Mouse (Mus musculus) right cerebral cortex, adult 2 months (tissue): Measurements from ENCODE around the gene Polr3a.
A peak's percentile ranks its signal among the peaks of the same experiment; 100 is the strongest.

Source experiments
- DNase-seq, 2 experiments: peaks; one replicate each; pipeline ENCODE4 v3.0.0; 2021 to 2022; ENCODE audit warnings: low spot score in 2 of 2

Gene Polr3a

GRCm38 (mm10) chr14:24486773-24487227 lies at the start of gene Polr3a, which contains the start of gene Rps24:
Polr3a (minus strand) TSS chr14:24487058.
Rps24 (plus strand) TSS chr14:24487125.
- DNase-seq = peak; percentile 92 to 95

- no peak for DNase-seq
These were observed 48.1 kb upstream of the Polr3a start for GRCm38 (mm10) chr14:24534865-24535545.

DNA sequence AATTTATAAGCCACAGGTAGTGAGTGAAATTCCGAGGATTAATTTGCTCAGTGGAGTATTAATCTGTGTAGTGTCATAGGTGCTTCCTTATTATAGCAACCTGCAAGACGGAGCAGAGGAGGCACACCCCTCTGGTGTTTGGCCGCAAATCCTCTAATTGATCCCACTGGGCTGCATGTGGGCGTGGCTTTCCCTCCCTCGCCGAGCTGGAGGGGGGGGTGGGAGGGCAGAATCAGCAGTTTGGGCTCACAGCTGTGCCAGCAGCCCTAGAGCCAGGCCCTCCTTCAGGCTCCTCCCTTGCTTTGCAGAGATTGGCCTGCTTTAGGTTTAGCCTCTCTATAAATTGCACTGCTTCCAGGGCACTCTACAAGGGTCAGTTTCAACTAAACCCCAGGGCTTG lies 43.4 kb upstream of the Polr3a start:
- no peak for DNase-seq

DNA sequence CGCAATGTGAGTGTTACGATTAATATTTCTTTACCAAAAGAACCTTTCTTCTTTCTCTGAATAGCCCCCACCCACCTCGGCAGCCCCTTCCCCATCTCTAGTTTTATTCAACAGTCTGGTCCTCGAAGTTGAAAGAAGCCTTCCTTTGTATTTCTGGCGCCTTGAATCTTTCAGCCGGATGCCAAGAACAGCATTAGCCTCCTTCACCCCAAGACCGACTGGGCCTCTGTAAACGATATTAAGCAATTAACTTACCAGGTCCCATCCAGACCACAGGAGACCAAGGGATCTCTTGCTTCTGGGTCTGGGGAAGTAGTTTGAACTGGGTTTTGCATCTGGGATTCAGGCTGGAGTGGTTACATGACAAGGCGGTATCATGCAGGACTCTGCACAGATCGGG lies 39.6 kb upstream of the Polr3a start:
- no peak for DNase-seq

DNA sequence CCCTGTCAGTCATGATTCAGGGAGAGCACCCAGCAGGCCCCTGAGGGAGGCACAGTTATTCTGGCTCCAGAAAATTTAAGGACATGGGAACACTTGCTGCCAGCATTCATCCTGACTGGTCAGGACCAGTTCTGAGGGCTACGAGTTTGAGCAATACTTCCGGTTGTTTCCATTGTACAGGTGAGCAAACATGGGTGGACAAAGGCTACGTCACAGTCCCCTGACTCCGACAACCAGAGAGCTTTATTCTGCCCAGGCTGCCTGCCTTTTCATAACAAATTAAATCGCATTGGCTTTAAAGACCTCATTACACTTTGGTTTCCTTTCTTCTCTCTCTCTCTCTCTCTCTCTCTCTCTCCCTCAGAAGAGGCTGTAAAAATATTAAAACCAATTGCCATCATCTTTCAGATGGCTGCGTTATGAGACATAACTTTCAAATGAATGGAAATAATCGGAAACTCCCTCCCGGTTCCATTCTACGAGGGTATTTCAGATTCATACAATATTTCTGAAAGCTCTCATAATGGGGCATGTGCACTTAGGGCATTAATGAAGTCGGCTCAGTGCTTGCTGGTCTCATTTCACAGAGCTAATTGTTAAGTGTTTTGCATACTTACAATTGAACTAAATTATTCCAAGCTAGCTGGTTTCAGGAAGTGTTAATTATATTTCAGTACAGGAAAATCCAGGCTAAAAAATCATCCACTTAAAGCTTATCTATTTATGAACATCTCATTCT lies 39.0 kb upstream of the Polr3a start:
- DNase-seq = no peak

GRCm38 (mm10) chr14:24525137-24525536 lies 38.3 kb upstream of the Polr3a start:
- DNase-seq = no peak

GRCm38 (mm10) chr14:24521597-24521996 lies 34.7 kb upstream of the Polr3a start:
- DNase-seq = no peak

DNA sequence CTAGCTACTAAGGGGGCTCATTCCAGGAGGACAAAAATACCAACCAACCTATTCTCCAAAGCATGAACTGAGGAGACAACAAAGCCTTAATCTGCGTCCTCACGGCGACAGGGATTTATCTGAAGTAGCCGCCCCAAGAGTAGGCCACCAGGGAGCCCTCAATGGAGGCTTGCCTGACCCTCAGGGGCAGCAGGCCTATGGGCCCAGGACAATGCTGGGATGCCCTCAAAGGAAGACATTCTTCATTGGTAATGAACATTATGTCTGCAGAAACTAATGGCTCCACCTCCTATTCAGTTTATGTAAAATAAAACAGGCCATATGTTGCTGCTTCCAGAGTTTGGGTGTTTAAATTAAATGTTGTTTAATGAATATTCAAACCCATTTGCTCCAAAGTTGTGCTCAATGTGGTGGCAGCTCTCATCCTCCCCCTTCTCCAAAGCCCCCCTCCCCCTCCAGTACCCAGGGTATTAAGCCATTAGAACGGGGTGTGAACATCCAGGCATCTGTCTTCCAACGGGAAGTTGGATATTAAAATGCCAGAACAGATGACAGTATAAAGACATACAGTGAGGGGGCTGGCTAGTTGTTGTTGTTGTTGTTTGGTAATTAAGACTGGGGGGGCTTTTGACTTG lies 25.8 kb upstream of the Polr3a start:
- DNase-seq = no peak

DNA sequence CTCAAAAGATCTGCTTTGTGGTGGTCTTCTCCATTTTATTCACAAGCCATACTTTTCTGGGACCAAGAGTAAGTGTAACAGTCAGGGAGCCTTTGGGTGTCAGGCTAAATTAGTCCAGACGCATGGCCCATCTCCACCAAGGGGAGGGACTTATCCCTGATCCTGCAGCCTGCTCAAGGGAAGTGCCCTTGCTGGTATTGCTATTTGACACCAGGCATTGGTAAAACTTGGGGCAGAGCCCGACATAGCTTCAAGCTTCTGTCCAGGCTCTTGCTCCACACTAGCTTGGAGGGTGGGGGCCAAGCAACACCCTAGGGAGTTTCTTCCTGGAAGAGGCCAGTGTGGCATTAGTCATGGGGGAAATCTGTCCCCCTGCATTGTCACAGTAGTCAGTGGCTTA lies 23.8 kb upstream of the Polr3a start:
- DNase-seq = no peak

DNA sequence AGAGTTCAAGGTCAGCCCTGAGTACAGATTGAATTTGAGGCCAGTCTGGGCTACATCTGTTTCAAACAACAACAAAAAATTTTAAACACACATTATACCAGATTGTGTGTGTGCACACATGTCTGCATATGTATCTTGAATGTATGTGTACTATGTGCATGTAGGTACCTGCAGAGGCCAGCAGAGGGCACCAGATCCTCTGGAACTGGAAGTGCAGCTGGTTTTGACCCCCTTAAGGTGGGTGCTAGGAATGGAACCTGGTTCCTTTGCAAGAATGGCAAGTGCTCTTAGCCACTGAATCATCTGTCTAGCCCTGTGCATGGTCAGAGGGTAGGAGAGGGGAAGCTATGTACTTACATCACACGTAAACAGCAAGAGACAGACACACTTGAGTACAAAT lies 23.4 kb upstream of the Polr3a start:
- no peak for DNase-seq

- DNase-seq = no peak
These were observed 22.7 kb upstream of the Polr3a start for GRCm38 (mm10) chr14:24509557-24509956.

GRCm38 (mm10) chr14:24508070-24508773 lies 21.4 kb upstream of the Polr3a start:
- DNase-seq = no peak

GRCm38 (mm10) chr14:24507452-24508069 lies 20.7 kb upstream of the Polr3a start:
- DNase-seq = no peak

GRCm38 (mm10) chr14:24501256-24501655 lies 14.4 kb upstream of the Polr3a start:
- DNase-seq = no peak

- no peak for DNase-seq
These were observed 14.0 kb upstream of the Polr3a start for GRCm38 (mm10) chr14:24500845-24501186.

DNA sequence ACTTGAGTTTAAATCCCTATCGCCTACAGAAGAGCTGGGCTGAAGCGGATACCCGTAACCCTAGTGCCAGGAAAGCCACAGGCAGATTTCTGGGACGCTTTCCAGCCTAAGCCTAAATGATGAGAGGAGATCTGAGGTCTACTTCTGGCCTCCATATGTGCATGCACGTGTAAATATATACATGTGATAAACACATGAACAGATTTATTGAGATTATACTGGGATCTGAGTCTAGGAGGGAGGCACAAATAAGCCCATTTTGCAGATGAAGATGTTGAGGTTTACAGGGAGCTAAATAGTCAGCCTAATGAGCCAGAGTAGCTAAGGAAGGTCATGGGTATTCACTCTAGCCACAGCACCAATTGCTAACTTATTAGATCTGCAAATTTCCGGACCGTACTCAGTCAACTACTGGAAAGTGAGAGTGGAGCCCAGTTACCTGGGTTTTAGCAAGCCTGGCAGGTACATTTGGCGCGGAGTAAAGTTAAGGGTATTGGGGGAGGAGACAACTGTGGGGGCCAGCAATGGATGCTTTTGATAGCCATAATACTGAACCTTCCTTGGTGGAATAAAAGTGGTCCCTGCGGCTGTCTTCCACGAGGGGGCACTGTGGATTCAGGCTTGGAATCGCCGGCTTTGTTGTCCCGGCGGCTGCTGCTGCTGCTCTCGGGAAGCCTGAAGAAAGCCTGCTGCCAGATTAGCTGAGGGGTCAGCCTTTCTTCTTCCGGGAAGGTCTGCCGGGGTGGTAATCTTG lies 13.4 kb upstream of the Polr3a start:
- peak; percentile 89 to 93 for DNase-seq

DNA sequence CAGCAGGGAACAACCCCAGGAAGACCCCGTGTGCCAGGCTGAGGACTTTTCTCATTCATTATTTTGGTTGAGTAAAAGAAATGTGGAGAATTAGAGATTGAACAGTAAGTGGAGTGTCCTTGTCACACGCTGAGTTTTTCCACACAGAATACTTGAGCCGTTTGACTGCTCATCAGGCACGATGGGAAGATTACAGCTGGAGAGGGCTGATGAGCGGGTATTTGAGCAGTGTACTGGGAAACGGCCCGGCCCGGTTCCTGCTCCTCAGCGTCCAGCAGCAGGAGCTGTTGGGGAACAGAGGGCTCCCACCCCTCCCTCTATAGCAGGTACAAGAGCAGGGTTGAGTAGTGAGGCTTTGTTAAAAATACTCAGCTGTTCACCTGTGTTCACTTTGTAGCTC lies 12.6 kb upstream of the Polr3a start:
- DNase-seq = no peak

- no peak for DNase-seq
These were observed 11.8 kb upstream of the Polr3a start for GRCm38 (mm10) chr14:24498561-24499255.

DNA sequence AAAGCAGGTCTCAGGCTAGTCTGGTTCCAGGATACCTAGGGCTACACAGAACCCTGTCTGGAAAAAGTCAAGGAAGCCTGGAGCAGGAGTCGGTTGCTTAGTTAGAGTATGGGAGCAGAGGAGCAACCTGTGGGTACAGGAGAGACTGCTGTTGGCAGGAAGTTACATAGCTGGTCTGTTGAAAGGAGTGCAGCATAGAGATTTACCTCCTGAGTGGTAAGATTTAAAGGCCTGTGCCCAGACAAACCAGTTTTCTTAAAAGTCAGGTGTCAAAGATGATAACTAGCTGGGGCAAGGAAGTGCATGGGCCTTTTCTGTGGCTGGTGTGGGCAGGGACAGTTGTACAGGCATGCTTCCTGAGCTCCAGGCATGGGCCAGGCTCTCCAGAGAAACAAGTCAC lies 10.6 kb upstream of the Polr3a start:
- DNase-seq = no peak

DNA sequence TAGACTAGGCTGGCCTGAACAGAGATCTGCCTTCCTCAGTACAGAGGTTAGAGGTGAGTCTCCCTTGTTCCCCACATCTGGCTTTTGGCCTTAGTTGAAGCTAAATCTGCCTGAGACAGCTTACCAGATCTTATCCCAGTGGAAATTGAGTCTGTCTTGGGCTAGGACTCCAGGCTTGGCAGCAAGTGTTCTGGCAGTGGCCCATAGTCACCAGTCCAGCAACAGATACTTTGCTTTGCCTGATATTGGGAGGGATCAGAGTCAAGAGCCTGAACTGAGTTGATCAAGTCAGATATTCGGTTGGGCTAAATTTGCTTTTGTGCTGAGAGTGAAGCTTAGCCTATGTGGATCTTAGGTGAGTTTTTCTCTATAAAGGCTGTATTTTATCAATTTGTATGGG lies 9.6 kb upstream of the Polr3a start:
- DNase-seq = no peak
